Mouse (Mus musculus) intestine, embryonic 14.5 days (tissue): Measurements from ENCODE around the gene Gm12248. TPM values are rescaled to one million over a fixed set of nuclear protein-coding genes. Genes with fewer than 3 reads are reported as not detected.
A peak's percentile ranks its signal among the peaks of the same experiment; 100 is the strongest.
"Not testable (repeated sequence)": the region's sequence is repeated elsewhere in the genome, so short reads cannot be mapped to it uniquely, and the experiment has no call there.

ENCODE experiments used
- ATAC-seq: fragments of 200-750 bp; cut with Nextera tagmentation; replicated peaks from 2 replicates; pipeline ENCODE4 v1.8.0; 2017; ENCODE audit warnings: low read depth, moderate number of reproducible peaks, moderate TSS enrichment, moderate library complexity; ENCODE audit not compliant: low FRiP score, low TSS enrichment
- DNase-seq: peaks from one replicate; pipeline ENCODE4 v3.0.0-alpha.2; 2018; ENCODE audit warnings: low spot score
- H3K27ac ChIP-seq: fragments of 300-500 bp; sonication (generic); 2 replicates; pipeline ENCODE4 v1.5.1; 2014; ENCODE audit warnings: low read depth, mild to moderate bottlenecking, control low read depth
- H3K27me3 ChIP-seq: fragments of 300-500 bp; sonication (generic); replicated peaks from 2 replicates; pipeline ENCODE4 v1.6.1; 2014; ENCODE audit warnings: low read length, control low read depth; ENCODE audit not compliant: control insufficient read depth, insufficient read depth
- H3K36me3 ChIP-seq: fragments of 300-500 bp; sonication (generic); 2 replicates; pipeline ENCODE4 v1.6.1; 2014; ENCODE audit warnings: low read length, control low read depth; ENCODE audit not compliant: control insufficient read depth, insufficient read depth
- H3K4me1 ChIP-seq: fragments of 300-500 bp; sonication (generic); replicated peaks from 2 replicates; pipeline ENCODE4 v1.6.1; 2014; ENCODE audit warnings: low read length, control low read depth, mixed read lengths; ENCODE audit not compliant: control insufficient read depth, insufficient read depth
- H3K4me2 ChIP-seq: fragments of 300-500 bp; sonication (generic); 2 replicates; pipeline ENCODE4 v1.6.1; 2014; ENCODE audit warnings: low read length
- H3K4me3 ChIP-seq: fragments of 300-500 bp; sonication (generic); 2 replicates; pipeline ENCODE4 v1.5.1; 2014; ENCODE audit warnings: low read depth, low read length, control low read depth, mixed read lengths
- H3K9ac ChIP-seq: fragments of 300-500 bp; sonication (generic); 2 replicates; pipeline ENCODE4 v1.6.1; 2014; ENCODE audit warnings: mild to moderate bottlenecking, low read length
- H3K9me3 ChIP-seq: fragments of 300-500 bp; sonication (generic); 2 replicates; pipeline ENCODE4 v1.6.1; 2016; ENCODE audit warnings: low read length, control low read depth; ENCODE audit not compliant: control insufficient read depth
- WGBS: fragments of 180-500 bp; shearing (Covaris S2); extraction: QIAGEN DNeasy Blood & Tissue Kit; methylation state at CpG from one replicate; pipeline ENCODE4 v1.1.7; 2014; 5-methylcytosine and 5-hydroxymethylcytosine counted together
- polyA plus RNA-seq: library from polyadenylated mRNA; unstranded; fragments of >200 nt; fragmentation: Nextera tagmentation; extraction: Ambion mirVana; gene quantifications from 2 replicates; pipeline ENCODE4 v1.2.1, GENCODE M21; 2014

Gene Gm12248
- polyA plus RNA-seq, 1 experiment from 2014 or later, result not detected

- WGBS, result 58% methylated on average over 4 of the region's 4 CpGs
- Histone ChIP-seq H3K9ac (no peak overlapping the region), H3K4me1 (no peaks in the 10 kb centered on the region), H3K4me2 (no peak overlapping the region), H3K27ac (no peak overlapping the region), H3K27me3 (no peaks in the 10 kb centered on the region), H3K9me3 (no peaks in the 10 kb centered on the region), H3K4me3 (no peak overlapping the region), H3K36me3 (no peaks in the 10 kb centered on the region)
- ATAC-seq (no peak), DNase-seq (no peak)
Observed at GRCm38 (mm10) chr11:58077270-58077669, 15.7 kb downstream of the Gm12248 start.

GRCm38 (mm10) chr11:58072978-58073377 is 20.0 kb downstream of the Gm12248 start:
- no peak for ATAC-seq
- no peaks in the 10 kb centered on the region for H3K9me3 ChIP-seq
- no peak overlapping the region for H3K4me2 ChIP-seq
- no peaks in the 10 kb centered on the region for H3K27me3 ChIP-seq
- no peak overlapping the region for H3K27ac ChIP-seq
- H3K36me3 ChIP-seq, result no peaks in the 10 kb centered on the region
- 70% methylated on average over 3 of the region's 3 CpGs for WGBS
- no peak overlapping the region for H3K9ac ChIP-seq
- no peak overlapping the region for H3K4me3 ChIP-seq
- DNase-seq, result no peak
- no peaks in the 10 kb centered on the region for H3K4me1 ChIP-seq

- H3K4me2 ChIP-seq, result no peak overlapping the region
- H3K4me1 ChIP-seq, result no peaks in the 10 kb centered on the region; the same call in 1 of the 2 replicates
- H3K36me3 ChIP-seq, result peaks cover 10% of the 10 kb centered on the region
- H3K9me3 ChIP-seq, result no peaks in the 10 kb centered on the region
- DNase-seq (no peak), ATAC-seq (no peak)
- H3K27ac ChIP-seq, result no peak overlapping the region
- 86% methylated on average over 4 of the region's 4 CpGs for WGBS
- H3K4me3 ChIP-seq, result no peak overlapping the region
- no peaks in the 10 kb centered on the region for H3K27me3 ChIP-seq
- H3K9ac ChIP-seq, result no peak overlapping the region
Observed at GRCm38 (mm10) chr11:58065025-58065424, 27.9 kb downstream of the Gm12248 start.

DNA sequence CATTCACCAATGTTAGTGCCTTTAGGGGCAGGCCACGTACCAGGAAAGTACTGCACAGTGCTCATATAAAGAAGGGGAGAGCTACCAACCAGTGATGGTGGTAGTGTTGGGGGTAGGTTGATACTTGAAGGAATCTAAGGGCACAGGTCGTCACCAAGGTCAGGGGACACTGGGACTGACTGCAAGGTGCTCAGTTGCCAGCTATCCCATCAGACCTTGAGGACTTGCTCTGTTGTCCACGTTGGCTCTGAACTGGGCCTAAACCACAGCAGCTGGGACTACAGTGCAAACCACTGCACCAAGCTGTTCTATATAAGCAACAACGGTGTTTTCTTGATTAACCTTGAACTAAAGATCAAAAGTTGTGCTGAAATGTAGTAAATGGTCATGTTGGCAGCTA is 30.3 kb downstream of the Gm12248 start:
- no peaks in the 10 kb centered on the region; the same call in 1 of the 2 replicates for H3K4me1 ChIP-seq
- peaks cover 31% of the 10 kb centered on the region for H3K36me3 ChIP-seq
- H3K4me2 ChIP-seq, result no peak overlapping the region
- 87% methylated on average over 4 of the region's 4 CpGs for WGBS
- H3K27me3 ChIP-seq, result no peaks in the 10 kb centered on the region
- no peak overlapping the region for H3K27ac ChIP-seq
- no peak overlapping the region for H3K9ac ChIP-seq
- DNase-seq (no peak), ATAC-seq (no peak)
- H3K9me3 ChIP-seq, result no peaks in the 10 kb centered on the region
- H3K4me3 ChIP-seq, result no peak overlapping the region

DNA sequence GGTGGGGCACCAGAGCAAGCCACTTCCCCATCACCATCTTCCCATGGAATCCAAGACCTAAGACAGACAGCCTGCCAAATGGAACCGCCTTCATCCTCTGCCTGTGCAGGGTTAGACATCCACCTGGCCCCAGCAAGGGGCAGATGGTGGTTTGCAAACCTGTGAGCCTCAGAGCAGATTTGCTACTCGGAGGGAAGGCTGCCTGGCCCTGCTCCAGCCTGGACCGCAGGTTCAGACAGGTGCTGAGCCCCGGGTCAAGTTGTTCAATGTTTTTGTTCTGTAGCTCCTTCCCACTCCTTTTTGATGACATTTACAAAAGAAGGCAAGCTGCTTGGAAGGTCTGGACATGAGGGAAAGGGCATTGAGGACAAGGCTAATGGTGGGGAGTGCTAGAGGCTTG is 31.7 kb downstream of the Gm12248 start:
- not testable (repeated sequence) for H3K4me2 ChIP-seq, H3K27ac ChIP-seq, ATAC-seq, H3K9ac ChIP-seq, DNase-seq, H3K9me3 ChIP-seq, H3K27me3 ChIP-seq, H3K4me1 ChIP-seq, H3K4me3 ChIP-seq
- H3K36me3 ChIP-seq, result peaks cover 43% of the 10 kb centered on the region
- WGBS, result 83% methylated on average over 3 of the region's 4 CpGs

DNA sequence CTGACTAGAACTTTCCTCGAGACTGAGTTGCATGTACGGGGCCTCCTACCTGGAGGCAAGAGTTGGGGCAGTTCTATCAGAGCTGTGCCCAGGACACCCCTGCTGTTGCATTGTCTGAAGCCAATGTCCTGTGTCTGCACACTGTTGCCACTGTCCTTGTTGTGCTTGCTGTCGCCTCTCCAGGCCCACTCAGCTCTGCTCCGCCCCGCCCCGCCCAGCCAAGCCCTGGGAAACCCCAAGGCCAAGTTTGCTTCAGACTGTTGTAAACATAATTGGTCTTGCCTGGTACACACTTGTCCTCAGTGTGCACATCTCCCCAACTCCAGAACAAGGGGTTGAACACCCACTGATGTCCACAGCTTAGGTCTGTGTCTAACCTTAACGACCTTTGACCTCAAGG is 33.2 kb downstream of the Gm12248 start:
- not testable (repeated sequence) for H3K4me1 ChIP-seq, H3K27ac ChIP-seq, H3K4me3 ChIP-seq, H3K27me3 ChIP-seq, DNase-seq, H3K9me3 ChIP-seq, H3K9ac ChIP-seq, H3K4me2 ChIP-seq
- 94% methylated on average over 7 of the region's 7 CpGs for WGBS
- ATAC-seq, result peak; percentile 44
- peaks cover 57% of the 10 kb centered on the region for H3K36me3 ChIP-seq

GRCm38 (mm10) chr11:58057455-58057854 is 35.5 kb downstream of the Gm12248 start:
- DNase-seq (peak; percentile 73), ATAC-seq (no peak; the same call in 1 of the 2 replicates)
- no peak overlapping the region for H3K27ac ChIP-seq
- no peaks in the 10 kb centered on the region for H3K4me1 ChIP-seq
- no peak overlapping the region for H3K4me3 ChIP-seq
- no peaks in the 10 kb centered on the region for H3K9me3 ChIP-seq
- H3K4me2 ChIP-seq, result no peak overlapping the region
- H3K36me3 ChIP-seq, result peaks cover 80% of the 10 kb centered on the region
- WGBS, result 49% methylated on average over 6 of the region's 6 CpGs
- H3K9ac ChIP-seq, result no peak overlapping the region
- no peaks in the 10 kb centered on the region for H3K27me3 ChIP-seq

DNA sequence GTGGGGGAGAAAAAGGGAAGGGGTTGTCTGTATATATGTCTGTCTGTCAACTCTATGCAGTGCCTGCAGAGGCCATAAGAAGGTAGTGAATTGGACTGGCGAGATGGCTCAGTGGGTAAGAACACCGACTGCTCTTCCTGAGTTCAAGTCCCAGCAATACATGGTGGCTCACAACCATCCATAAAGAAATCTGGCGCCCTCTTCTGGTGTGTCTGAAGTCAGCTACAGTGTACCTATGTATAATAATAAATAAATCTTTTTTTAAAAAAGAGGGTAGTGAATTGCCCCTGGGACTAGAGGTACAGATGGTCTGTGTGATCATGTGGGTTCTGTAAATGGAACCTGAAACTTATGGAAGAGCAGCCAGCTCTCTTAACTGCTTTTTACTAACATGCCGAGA is 46.5 kb downstream of the Gm12248 start:
- no peaks in the 10 kb centered on the region for H3K27me3 ChIP-seq
- no peak overlapping the region for H3K4me3 ChIP-seq
- peaks cover 87% of the 10 kb centered on the region for H3K36me3 ChIP-seq
- H3K27ac ChIP-seq, result no peak overlapping the region
- ATAC-seq (no peak), DNase-seq (no peak)
- H3K9ac ChIP-seq, result no peak overlapping the region
- no peaks in the 10 kb centered on the region for H3K4me1 ChIP-seq
- H3K4me2 ChIP-seq, result no peak overlapping the region
- WGBS, result 86% methylated on average over 4 of the region's 4 CpGs
- no peaks in the 10 kb centered on the region for H3K9me3 ChIP-seq

DNA sequence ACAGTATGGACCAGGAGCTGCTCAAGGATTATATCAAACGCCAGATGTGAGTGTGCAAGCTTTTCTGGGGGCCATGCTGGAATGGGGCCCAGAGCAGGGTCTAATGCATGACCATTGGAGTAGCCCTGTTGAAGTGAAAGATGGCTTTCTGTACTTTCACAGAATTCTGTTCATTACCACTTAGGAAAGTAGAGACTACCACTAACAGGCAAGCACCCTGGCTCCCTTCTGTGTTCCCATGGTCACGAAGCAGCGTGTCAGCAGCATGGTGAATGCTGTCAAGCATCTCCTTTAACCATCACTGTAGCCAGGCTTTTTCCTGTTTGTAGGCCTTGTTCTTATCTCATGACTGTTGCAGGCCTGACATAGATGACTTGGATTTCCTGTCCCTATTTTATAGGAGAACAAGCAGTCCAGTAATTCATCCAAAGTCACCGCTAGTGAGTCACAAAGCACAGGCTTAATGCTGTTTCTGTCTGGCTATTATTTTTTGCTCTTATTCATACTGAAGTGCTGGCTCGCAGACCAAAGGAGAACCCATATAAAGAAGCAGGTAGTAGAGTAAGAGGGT is 50.0 kb downstream of the Gm12248 start:
- peaks cover 60% of the 10 kb centered on the region for H3K36me3 ChIP-seq
- no peak overlapping the region for H3K4me3 ChIP-seq
- H3K9ac ChIP-seq, result no peak overlapping the region
- ATAC-seq, result no peak
- 83% methylated on average over 5 of the region's 5 CpGs for WGBS
- H3K27me3 ChIP-seq, result no peaks in the 10 kb centered on the region
- H3K27ac ChIP-seq, result no peak overlapping the region
- no peak overlapping the region for H3K4me2 ChIP-seq
- peaks cover 5% of the 10 kb centered on the region; the same call in 1 of the 2 replicates for H3K4me1 ChIP-seq
- DNase-seq, result no peak
- no peaks in the 10 kb centered on the region for H3K9me3 ChIP-seq
